In the genomic region with DNA sequence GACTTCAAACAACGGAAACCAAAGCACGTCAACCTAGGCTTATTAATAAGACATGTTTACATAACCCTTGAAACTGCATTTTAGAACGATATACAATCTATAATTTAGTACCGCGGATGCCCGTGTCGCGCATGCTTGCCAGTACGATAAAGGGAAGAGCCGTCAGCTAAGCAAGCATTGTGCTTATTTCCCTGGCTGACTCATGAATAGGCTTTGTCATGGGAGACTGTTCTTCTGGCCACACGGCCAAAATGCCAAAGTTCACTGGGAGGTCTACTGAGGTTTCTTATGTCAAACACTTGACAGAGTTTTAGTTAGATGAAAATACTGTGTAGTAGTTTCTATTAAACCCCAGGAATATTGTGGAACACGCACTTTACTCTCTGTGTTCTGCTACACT, we compare ENCODE assay signal across 8 mouse cellular contexts. TPM values are rescaled to one million over a fixed set of nuclear protein-coding genes. Genes with fewer than 3 reads are reported as not detected.
DNase-seq lines count a peak whose midpoint lies in the region; ATAC-seq lines count a peak whose summit lies in the region.

No protein-coding gene starts in this region.

- H3K36me3 ChIP-seq in heart, embryonic 10.5 days = no peaks in the 10 kb centered on the region
- no peaks in the 10 kb centered on the region for H3K36me3 ChIP-seq in stomach, embryonic 14.5 days (ENCODE audit: control insufficient read depth, insufficient read depth, low read length)

- peak overlapping the region; percentile 94 for H3K27ac ChIP-seq in heart, embryonic 10.5 days
- H3K27ac ChIP-seq in stomach, embryonic 14.5 days (ENCODE audit: low read length) = peak overlapping the region; percentile 87; the same call in 1 of the 2 replicates

- H3K4me1 ChIP-seq in heart, embryonic 10.5 days = peaks cover 10% of the 10 kb centered on the region
- peaks cover 11% of the 10 kb centered on the region for H3K4me1 ChIP-seq in stomach, embryonic 14.5 days (ENCODE audit: control insufficient read depth, insufficient read depth, low read length)

- H3K27me3 ChIP-seq in heart, embryonic 10.5 days (ENCODE audit: insufficient read depth, poor library complexity, severe bottlenecking) = no peaks in the 10 kb centered on the region
- no peaks in the 10 kb centered on the region for H3K27me3 ChIP-seq in stomach, embryonic 14.5 days (ENCODE audit: control insufficient read depth, insufficient read depth, low read length)

- ATAC-seq in megakaryocyte, adult 5-6 weeks (ENCODE audit: poor library complexity, severe bottlenecking) = peak; percentile 39
- ATAC-seq in stomach, embryonic 14.5 days (ENCODE audit: insufficient number of reproducible peaks, insufficient read depth, low FRiP score, low read depth) = no peak

- peak overlapping the region; percentile 77; the same call in 1 of the 2 replicates for H3K4me2 ChIP-seq in stomach, embryonic 14.5 days (replicated peaks; ENCODE audit: low read depth, low read length)

- 69% methylated on average over 12 of the region's 12 CpGs for WGBS in heart, embryonic 10.5 days
- WGBS in stomach, embryonic 14.5 days = 18% methylated on average over 12 of the region's 12 CpGs

- peak; percentile 76 for DNase-seq in CD4-positive helper T cell, adult 2 months (ENCODE audit: low read depth, low spot score)
- peak; percentile 72 for DNase-seq in adipocyte (ENCODE audit: low spot score)
- no peak for DNase-seq in heart, embryonic 10.5 days (ENCODE audit: low spot score)
- DNase-seq in kidney, adult 8-10 months = peak; percentile 50 to 61
- no peak for DNase-seq in ovary, postnatal 14 days (ENCODE audit: low spot score)
- DNase-seq in cerebellum, adult 18-20 months = no peak

- no peak overlapping the region for H3K4me3 ChIP-seq in heart, embryonic 10.5 days
- no peak overlapping the region; the same call in 1 of the 2 replicates for H3K4me3 ChIP-seq in stomach, embryonic 14.5 days (ENCODE audit: low read depth, low read length)

- no peak overlapping the region for H3K9ac ChIP-seq in stomach, embryonic 14.5 days (replicated peaks; ENCODE audit: low read depth, low read length)

- no peaks in the 10 kb centered on the region for H3K9me3 ChIP-seq in heart, embryonic 10.5 days
- H3K9me3 ChIP-seq in stomach, embryonic 14.5 days (ENCODE audit: control insufficient read depth, low read depth, low read length) = no peaks in the 10 kb centered on the region

RNA-seq across cellular contexts. Expression of a gene that starts 17.8 kb away (rescaled TPM):
- polyA plus RNA-seq in heart, embryonic 10.5 days (2016; fragmentation: Nextera tagmentation; extraction: Ambion mirVana) = 3.4 and 4.1 TPM in 2 replicates
- total RNA-seq in megakaryocyte, adult 5-6 weeks (2015) = 3.4 and 5.2 TPM in 2 replicates
- 1.7 and 2.0 TPM in 2 replicates for total RNA-seq in megakaryocyte, adult 5-6 weeks (2017)
- polyA plus RNA-seq in stomach, embryonic 14.5 days (2014; fragmentation: Nextera tagmentation; extraction: Ambion mirVana) = 10.6 and 11.5 TPM in 2 replicates

Comparison
In these comparisons a context has a peak if more than half of its experiments do, and no peak if none do; other contexts are left out.
1. DNase-seq: peak in CD4-positive helper T cell, adult 2 months (single experiment), adipocyte (single experiment) and kidney, adult 8-10 months (2 of 2); none in heart, embryonic 10.5 days (single experiment), ovary, postnatal 14 days (single experiment) and cerebellum, adult 18-20 months (0 of 2).